Mouse (Mus musculus): ENCODE results near the gene Bsn. TPM values are rescaled to one million over a fixed set of nuclear protein-coding genes. Genes with fewer than 3 reads are reported as not detected.
"Not testable (repeated sequence)": the region's sequence is repeated elsewhere in the genome, so short reads cannot be mapped to it uniquely, and the experiment has no call there.

Bsn gene
- polyA plus RNA-seq, 1 experiment from 2014 or later = 4.7 TPM

DNA sequence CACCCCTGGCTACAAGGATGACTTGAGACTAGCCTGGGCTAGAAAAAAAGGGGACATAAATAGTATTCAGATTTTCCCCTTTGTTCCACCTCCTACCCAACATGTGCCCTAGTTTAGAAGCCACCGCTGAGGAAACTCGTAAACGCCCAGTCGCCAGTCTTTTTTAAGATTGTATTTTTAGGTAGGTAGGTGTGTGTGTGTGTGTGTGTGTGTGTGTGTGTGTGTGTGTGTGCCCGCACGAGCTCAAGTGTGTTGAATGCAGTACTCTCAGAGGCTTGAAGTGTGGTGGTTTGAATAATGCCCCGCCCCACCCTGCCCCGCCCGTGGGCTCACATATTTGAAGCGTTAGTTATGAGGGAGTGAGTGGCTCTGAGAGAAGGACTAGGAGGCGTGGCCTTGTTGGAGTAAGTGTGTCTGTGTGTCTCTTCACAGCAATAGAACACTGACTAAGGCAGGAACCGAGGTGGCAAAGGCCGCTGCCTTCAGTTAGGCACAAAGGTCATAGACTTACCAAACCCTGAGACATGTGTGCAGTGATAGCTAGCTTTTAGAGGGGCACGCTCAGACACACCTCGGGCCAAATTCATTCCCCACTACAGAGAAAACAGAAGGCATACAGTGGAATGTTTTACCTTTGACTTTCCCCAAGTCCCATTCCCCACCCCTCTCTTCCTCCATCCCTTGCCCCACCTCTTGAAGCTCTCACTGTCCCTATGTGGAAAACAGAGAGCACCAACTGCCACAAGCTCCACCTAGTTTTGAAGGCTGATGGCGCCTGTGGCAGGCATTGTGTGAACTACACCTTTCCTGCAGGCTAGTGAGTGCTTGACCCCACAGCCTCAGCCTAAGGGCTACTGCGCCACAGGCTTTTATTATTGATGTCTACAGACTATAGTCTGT is 45.6 kb downstream of the Bsn start:
- no peak overlapping the region for H3K27ac ChIP-seq
- H3K4me1 ChIP-seq = no peaks in the 10 kb centered on the region
- H3K9me3 ChIP-seq (replicated peaks) = no peaks in the 10 kb centered on the region
- no peaks in the 10 kb centered on the region for H3K36me3 ChIP-seq (ENCODE audit: poor library complexity, severe bottlenecking)
- no peak overlapping the region for H3K9ac ChIP-seq
- WGBS = 84% methylated on average over 17 of the region's 17 CpGs
- H3K4me3 ChIP-seq = no peak overlapping the region
- H3K4me2 ChIP-seq = no peak overlapping the region
- H3K27me3 ChIP-seq = no peaks in the 10 kb centered on the region
- ATAC-seq = no peak

DNA sequence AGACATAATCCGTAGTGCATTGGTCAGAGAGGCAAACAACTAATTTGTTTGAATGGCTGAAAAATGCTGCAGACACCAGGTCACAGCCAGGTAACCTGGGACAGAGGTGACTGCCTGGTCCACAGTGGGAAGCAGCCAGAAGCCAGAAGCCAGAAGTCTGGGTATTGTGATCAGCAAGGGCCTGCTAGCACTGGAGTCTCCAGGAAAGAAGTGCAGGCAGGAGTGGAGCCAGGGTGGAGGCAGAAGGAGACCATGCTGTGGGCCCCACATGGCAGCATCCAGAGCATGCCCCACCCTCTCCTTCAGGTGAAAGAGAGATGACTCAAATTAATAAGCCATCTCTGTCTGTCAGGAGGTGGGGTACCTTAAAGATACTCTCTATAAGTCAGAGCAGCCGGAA is 46.7 kb downstream of the Bsn start:
- Histone ChIP-seq H3K27ac (no peak overlapping the region), H3K27me3 (no peaks in the 10 kb centered on the region), H3K4me2 (no peak overlapping the region), H3K9me3 (replicated peaks) (no peaks in the 10 kb centered on the region), H3K36me3 (ENCODE audit: poor library complexity, severe bottlenecking) (peaks cover 10% of the 10 kb centered on the region), H3K4me1 (no peaks in the 10 kb centered on the region), H3K9ac (no peak overlapping the region), H3K4me3 (no peak overlapping the region)
- 98% methylated on average over 2 of the region's 2 CpGs for WGBS
- ATAC-seq = no peak

DNA sequence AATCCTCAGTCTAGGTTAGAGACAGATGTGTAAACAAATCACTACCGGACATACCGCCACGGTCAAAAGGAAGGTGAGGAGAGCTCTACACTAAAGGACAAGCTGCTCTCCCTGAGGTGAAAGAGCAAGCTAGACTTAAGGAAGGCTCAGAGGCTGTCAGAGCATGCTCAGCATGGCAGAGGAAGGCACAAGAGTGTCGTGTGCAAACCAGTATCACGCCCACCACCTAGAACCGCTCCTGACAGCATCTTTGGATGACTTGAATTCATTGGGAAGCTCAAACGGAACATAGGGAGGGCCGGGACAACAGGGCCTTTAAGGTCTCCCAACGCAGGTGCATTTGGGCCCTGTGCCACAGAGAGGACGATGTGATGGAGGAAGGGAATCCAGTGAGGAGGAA is 48.8 kb downstream of the Bsn start:
- H3K27ac ChIP-seq = no peak overlapping the region
- H3K4me2 ChIP-seq = no peak overlapping the region
- peaks cover 24% of the 10 kb centered on the region for H3K36me3 ChIP-seq (ENCODE audit: poor library complexity, severe bottlenecking)
- H3K4me1 ChIP-seq = no peaks in the 10 kb centered on the region
- ATAC-seq = no peak
- H3K4me3 ChIP-seq = no peak overlapping the region
- H3K9me3 ChIP-seq (replicated peaks) = no peaks in the 10 kb centered on the region
- H3K27me3 ChIP-seq = no peaks in the 10 kb centered on the region
- H3K9ac ChIP-seq = no peak overlapping the region
- WGBS = 89% methylated on average over 10 of the region's 10 CpGs

DNA sequence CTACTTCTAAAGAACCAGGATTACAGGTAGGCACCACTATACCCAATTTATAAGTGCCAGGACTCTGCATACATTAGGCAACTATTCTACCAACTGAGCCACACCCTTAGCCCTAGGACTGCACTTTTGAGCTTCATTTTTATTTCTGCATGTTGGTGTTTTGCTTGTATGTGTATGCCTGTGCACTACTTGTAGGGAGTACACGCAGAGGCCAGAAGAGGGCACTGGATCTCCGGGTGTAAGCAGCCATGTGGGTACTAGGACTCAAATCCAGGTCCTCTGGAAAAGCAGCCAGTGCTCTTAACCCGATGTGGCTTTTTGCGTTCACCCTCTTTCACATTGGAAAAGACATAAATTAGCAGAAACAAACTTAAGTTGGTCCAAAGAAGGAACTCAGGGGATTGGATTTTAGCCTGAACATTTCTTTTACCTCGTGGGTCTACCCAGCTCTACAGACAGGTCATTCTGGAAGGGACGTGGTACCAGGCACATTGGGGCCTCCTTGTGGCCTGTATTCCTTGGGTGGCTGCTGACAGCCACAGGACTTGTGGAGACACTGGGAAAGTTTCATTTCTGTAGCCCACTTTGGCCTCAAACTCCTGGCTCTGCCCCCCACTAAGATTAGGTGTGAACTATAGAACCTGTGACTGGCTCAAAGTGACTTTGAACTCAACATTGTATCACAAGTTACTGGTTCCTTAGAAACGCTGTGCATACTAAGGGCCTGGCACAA is 50.1 kb downstream of the Bsn start:
- Histone ChIP-seq H3K4me1 (no peaks in the 10 kb centered on the region), H3K4me3 (no peak overlapping the region), H3K27ac (no peak overlapping the region), H3K27me3 (no peaks in the 10 kb centered on the region), H3K4me2 (no peak overlapping the region), H3K36me3 (ENCODE audit: poor library complexity, severe bottlenecking) (peaks cover 24% of the 10 kb centered on the region), H3K9ac (no peak overlapping the region), H3K9me3 (replicated peaks) (no peaks in the 10 kb centered on the region)
- WGBS = 78% methylated on average over 7 of the region's 7 CpGs
- no peak for ATAC-seq

DNA sequence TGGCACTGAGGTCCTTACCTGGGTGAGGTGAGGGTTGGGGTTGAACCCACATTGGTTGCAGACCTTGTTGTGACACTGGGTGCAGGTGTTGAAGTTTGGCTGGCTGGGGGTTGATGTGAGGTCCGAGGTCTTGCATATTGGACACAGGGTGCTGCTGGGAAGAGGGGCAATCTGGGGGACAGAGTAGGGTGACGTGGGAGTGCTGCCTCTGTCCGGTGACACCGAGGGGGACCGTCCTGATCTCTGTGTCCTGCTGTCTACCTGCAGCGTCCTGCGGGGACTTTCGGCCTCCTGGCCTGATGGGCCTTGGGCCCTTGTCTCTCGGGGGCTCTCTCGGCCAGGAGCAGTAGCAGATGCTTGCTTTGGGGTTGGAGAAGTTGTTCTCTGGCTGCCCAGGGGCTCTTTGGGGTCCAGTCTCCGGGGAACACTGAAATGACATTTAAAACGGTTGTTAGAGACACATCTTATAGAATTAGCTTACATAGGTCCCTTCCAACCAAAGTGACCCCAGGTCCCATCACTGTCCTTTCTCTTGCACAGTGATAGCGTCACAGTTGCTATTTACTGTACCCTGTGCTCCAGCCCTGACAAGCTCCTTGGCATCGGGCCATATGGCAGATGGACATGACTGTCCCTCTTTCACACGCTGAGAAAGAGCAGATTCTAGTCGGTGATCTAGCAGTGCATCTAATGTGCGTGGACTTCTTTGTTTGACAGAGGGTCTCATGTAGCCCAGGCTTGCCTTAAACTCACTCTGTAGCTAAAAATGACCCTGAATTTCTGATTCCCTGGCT is 50.8 kb downstream of the Bsn start:
- no peak for ATAC-seq
- Histone ChIP-seq H3K9ac (no peak overlapping the region), H3K4me1 (no peaks in the 10 kb centered on the region), H3K4me2 (no peak overlapping the region), H3K4me3 (no peak overlapping the region), H3K36me3 (ENCODE audit: poor library complexity, severe bottlenecking) (peaks cover 24% of the 10 kb centered on the region), H3K27me3 (no peaks in the 10 kb centered on the region), H3K9me3 (replicated peaks) (no peaks in the 10 kb centered on the region), H3K27ac (no peak overlapping the region)
- 86% methylated on average over 17 of the region's 17 CpGs for WGBS

DNA sequence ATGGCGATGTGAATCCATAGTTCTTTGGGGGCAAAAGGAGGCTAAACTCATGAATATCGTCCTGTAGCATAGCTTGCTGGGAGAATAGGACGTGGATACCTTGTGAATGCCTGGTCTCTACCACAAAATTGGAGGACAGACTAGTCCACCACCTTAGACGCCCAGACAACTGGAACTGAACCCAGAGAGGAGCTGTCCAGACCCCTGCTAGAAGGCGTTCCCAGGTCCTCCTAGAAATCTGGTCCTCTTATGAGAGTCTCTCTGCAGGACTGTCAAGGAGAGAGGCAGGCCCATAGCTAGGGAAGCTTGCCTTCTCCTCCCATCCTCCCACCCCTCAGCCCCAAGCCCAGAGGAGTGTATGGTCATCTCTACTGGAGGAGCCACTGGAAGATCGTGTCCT is 52.1 kb downstream of the Bsn start:
- Histone ChIP-seq H3K9ac (no peak overlapping the region), H3K9me3 (replicated peaks) (no peaks in the 10 kb centered on the region), H3K36me3 (ENCODE audit: poor library complexity, severe bottlenecking) (peaks cover 24% of the 10 kb centered on the region), H3K4me1 (no peaks in the 10 kb centered on the region), H3K27ac (no peak overlapping the region), H3K4me2 (no peak overlapping the region), H3K4me3 (no peak overlapping the region), H3K27me3 (no peaks in the 10 kb centered on the region)
- 84% methylated on average over 6 of the region's 6 CpGs for WGBS
- no peak for ATAC-seq

DNA sequence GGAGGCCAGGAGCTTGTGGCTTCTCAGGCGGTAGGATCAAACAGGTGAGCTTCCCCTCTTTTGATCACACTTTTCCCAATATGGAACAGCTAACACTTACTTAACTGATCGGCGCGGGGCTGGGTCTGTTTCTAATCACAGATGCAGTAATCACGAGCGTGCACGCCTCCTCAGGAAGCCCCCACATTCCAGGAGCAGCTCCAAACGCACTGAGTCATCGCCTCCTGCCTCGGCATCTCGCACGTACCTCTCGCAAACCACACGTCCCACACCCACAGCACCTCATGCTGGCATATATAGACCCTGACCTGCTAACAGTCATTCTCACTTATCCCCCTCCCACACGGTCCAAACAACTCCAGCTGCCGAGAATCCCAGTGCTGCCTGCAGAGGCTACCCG is 52.7 kb downstream of the Bsn start:
- no peak overlapping the region for H3K9ac ChIP-seq
- no peak overlapping the region for H3K4me3 ChIP-seq
- WGBS = 78% methylated on average over 17 of the region's 17 CpGs
- peaks cover 24% of the 10 kb centered on the region for H3K36me3 ChIP-seq (ENCODE audit: poor library complexity, severe bottlenecking)
- no peak overlapping the region for H3K4me2 ChIP-seq
- H3K9me3 ChIP-seq (replicated peaks) = no peaks in the 10 kb centered on the region
- H3K27me3 ChIP-seq = no peaks in the 10 kb centered on the region
- no peak overlapping the region for H3K27ac ChIP-seq
- ATAC-seq = no peak
- H3K4me1 ChIP-seq = no peaks in the 10 kb centered on the region

DNA sequence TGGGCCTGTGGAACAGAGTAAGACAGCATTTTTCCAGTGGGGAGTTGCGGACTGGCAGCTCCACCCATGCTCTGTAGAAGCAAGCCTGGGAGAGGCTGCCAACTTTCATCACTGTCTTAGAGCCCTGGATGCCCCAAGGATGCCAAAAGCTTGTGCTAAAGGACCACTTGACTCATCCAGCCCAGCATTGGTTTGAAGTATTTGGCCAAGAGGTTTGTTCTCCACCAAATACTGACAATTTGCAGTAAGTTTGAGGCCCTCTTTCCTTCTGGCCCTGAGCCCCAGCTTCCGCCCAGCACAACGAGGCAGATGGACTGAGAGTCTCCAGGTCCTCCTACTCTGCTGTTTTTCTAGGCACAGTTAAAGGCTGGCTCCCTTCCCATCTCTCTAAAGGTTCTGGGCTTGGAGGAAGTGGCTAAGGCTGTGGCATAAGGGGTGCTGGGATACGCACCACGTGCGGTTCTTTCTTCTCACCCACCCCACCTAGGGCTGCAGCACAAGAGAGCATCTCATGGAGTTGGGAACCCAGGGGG is 53.2 kb downstream of the Bsn start:
- no peak overlapping the region for H3K4me3 ChIP-seq
- no peaks in the 10 kb centered on the region for H3K27me3 ChIP-seq
- H3K9ac ChIP-seq = no peak overlapping the region
- H3K9me3 ChIP-seq (replicated peaks) = no peaks in the 10 kb centered on the region
- no peaks in the 10 kb centered on the region for H3K4me1 ChIP-seq
- no peak for ATAC-seq
- H3K4me2 ChIP-seq = no peak overlapping the region
- 81% methylated on average over 6 of the region's 6 CpGs for WGBS
- H3K27ac ChIP-seq = no peak overlapping the region
- peaks cover 24% of the 10 kb centered on the region for H3K36me3 ChIP-seq (ENCODE audit: poor library complexity, severe bottlenecking)

DNA sequence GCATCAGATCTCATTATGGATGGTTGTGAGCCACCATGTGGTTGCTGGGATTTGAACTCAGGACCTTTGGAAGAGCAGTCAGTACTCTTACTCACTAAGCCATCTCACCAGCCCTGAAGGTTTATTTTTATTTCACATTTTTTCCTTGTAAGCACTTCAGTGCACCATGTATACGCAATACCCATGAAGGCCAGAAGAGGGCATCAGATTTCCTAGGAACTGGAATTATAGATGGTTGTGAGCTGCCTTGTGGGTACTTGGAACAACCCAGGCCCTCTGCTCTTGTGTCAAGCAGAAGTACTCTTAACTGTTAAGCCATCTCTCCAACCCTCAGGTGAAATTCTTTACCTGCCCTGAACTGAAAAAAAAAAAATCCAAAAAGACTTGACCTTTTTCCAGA is 54.0 kb downstream of the Bsn start:
- Histone ChIP-seq H3K9ac (no peak overlapping the region), H3K4me2 (no peak overlapping the region), H3K4me3 (no peak overlapping the region), H3K27ac (no peak overlapping the region), H3K4me1 (no peaks in the 10 kb centered on the region), H3K9me3 (replicated peaks) (no peaks in the 10 kb centered on the region), H3K27me3 (no peaks in the 10 kb centered on the region), H3K36me3 (ENCODE audit: poor library complexity, severe bottlenecking) (peaks cover 24% of the 10 kb centered on the region)
- no peak for ATAC-seq
- WGBS = 27% methylated on average over 1 of the region's 1 CpGs

DNA sequence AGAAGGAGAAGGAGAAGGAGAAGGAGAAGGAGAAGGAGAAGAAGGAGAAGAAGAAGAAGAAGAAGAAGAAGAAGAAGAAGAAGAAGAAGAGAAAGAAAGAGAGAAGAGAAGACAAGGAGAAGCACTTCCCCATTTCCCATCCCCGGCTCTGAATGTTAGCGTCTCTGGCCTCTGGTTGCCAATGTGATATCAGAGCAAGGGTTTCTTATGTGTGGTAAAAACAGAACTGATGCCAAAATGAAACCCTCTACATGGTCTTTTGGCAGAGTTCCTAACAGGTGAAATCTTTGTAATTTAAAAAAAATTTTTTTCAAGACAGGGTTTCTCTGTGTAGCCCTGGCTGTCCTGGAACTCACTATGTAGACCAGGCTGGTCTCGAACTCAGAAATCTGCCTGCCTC is 54.5 kb downstream of the Bsn start:
- H3K27me3 ChIP-seq; H3K9me3 ChIP-seq (replicated peaks); H3K4me3 ChIP-seq; H3K27ac ChIP-seq; ATAC-seq; H3K4me2 ChIP-seq; H3K9ac ChIP-seq; H3K4me1 ChIP-seq: not testable (repeated sequence)
- H3K36me3 ChIP-seq (ENCODE audit: poor library complexity, severe bottlenecking) = peaks cover 24% of the 10 kb centered on the region
- WGBS = 94% methylated on average over 3 of the region's 3 CpGs

DNA sequence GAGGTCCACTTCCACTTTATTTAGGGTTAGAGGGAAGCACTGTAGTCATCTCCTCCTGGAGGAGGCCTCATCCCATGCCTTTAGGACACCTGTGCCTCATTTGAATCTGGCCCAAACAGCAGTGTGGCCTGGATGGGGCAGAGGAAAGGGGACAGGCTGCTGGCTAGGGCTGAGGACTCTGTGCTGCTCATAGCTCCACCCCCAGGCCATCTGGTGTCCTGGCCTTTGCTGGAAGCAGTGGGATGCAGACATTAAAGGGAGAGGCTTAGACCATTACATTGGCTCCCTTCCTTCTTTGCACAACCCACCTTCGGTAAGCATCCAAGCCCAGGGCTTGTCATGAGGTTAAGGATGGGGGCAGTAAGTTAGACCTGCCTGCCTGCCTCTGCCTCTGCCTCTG is 56.7 kb downstream of the Bsn start:
- no peak overlapping the region for H3K4me2 ChIP-seq
- WGBS = 45% methylated on average over 1 of the region's 1 CpGs
- H3K9ac ChIP-seq = no peak overlapping the region
- H3K9me3 ChIP-seq (replicated peaks) = no peaks in the 10 kb centered on the region
- H3K27ac ChIP-seq = no peak overlapping the region
- no peaks in the 10 kb centered on the region for H3K27me3 ChIP-seq
- ATAC-seq = no peak
- peaks cover 14% of the 10 kb centered on the region for H3K36me3 ChIP-seq (ENCODE audit: poor library complexity, severe bottlenecking)
- no peak overlapping the region for H3K4me3 ChIP-seq
- no peaks in the 10 kb centered on the region for H3K4me1 ChIP-seq

DNA sequence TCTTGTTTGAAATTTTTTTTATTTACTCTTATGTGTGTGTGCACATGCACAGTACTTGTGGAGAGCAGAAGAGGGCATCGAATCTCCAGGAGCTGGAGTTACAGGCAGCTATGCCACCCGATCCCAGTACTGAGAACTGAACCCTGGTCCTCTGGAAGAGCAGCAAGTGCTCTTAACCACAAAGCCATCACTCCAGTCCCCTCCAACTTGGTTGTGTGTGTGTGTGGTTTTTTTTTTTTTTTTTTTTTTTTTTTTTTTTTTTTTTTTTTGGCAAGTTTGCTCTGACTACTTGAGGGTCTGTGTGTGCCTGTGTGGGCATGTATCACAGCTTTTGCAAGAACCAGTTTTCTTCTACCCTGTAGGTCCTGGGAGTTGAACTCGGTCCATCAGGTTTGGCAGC is 57.8 kb downstream of the Bsn start:
- H3K4me2 ChIP-seq = no peak overlapping the region
- H3K9me3 ChIP-seq (replicated peaks) = no peaks in the 10 kb centered on the region
- H3K36me3 ChIP-seq (ENCODE audit: poor library complexity, severe bottlenecking) = peaks cover 4% of the 10 kb centered on the region; the same call in 1 of the 2 replicates
- no peaks in the 10 kb centered on the region for H3K27me3 ChIP-seq
- WGBS = 90% methylated on average over 3 of the region's 3 CpGs
- no peak overlapping the region for H3K4me3 ChIP-seq
- no peak overlapping the region for H3K9ac ChIP-seq
- H3K4me1 ChIP-seq = no peaks in the 10 kb centered on the region
- no peak overlapping the region for H3K27ac ChIP-seq
- no peak for ATAC-seq

Data from forebrain, embryonic 13.5 days (tissue).